Mouse (Mus musculus): Measurements from ENCODE around the gene Ptprd. TPM values are rescaled to one million over a fixed set of nuclear protein-coding genes. Genes with fewer than 3 reads are reported as not detected.
A peak's percentile ranks its signal among the peaks of the same experiment; 100 is the strongest.

The Ptprd gene
- polyA plus RNA-seq, 1 experiment: 118 TPM

- peak; percentile 19 for DNase-seq (ENCODE audit: low read depth)
Observed at GRCm38 (mm10) chr4:78142767-78143148, 69.0 kb downstream of the Ptprd start.

GRCm38 (mm10) chr4:78142088-78142766, 69.5 kb downstream of the Ptprd start:
- peak; percentile 67 for DNase-seq (ENCODE audit: low read depth)

More at GRCm38 (mm10) chr4:78142767-78143148, 69.0 kb downstream of the Ptprd start:
- no peak for TF ChIP-seq POLR2A (IDR thresholded peaks at IDR 0.05; ENCODE audit: borderline replicate concordance, extremely low read depth, insufficient read depth, insufficient read length, poor library complexity, severe bottlenecking)
- TF ChIP-seq CTCF (IDR thresholded peaks at IDR 0.05; ENCODE audit: borderline replicate concordance, extremely low read depth, insufficient read depth, insufficient read length): no peak

GRCm38 (mm10) chr4:78110898-78111297, 100.9 kb downstream of the Ptprd start:
- DNase-seq (ENCODE audit: low read depth): peak; percentile 24
- TF ChIP-seq CTCF (IDR thresholded peaks at IDR 0.05; ENCODE audit: borderline replicate concordance, extremely low read depth, insufficient read depth, insufficient read length) (no peak), POLR2A (IDR thresholded peaks at IDR 0.05; ENCODE audit: borderline replicate concordance, extremely low read depth, insufficient read depth, insufficient read length, poor library complexity, severe bottlenecking) (no peak)

More at GRCm38 (mm10) chr4:78142088-78142766, 69.5 kb downstream of the Ptprd start:
- TF ChIP-seq CTCF (IDR thresholded peaks at IDR 0.05; ENCODE audit: borderline replicate concordance, extremely low read depth, insufficient read depth, insufficient read length): no peak
- no peak for TF ChIP-seq POLR2A (IDR thresholded peaks at IDR 0.05; ENCODE audit: borderline replicate concordance, extremely low read depth, insufficient read depth, insufficient read length, poor library complexity, severe bottlenecking)

- no peak for DNase-seq (ENCODE audit: low read depth)
- TF ChIP-seq POLR2A (IDR thresholded peaks at IDR 0.05; ENCODE audit: borderline replicate concordance, extremely low read depth, insufficient read depth, insufficient read length, poor library complexity, severe bottlenecking) (no peak), CTCF (IDR thresholded peaks at IDR 0.05; ENCODE audit: borderline replicate concordance, extremely low read depth, insufficient read depth, insufficient read length) (no peak)
Observed at GRCm38 (mm10) chr4:78097526-78097925, 114.2 kb downstream of the Ptprd start.

- no peak for TF ChIP-seq CTCF (IDR thresholded peaks at IDR 0.05; ENCODE audit: borderline replicate concordance, extremely low read depth, insufficient read depth, insufficient read length)
- peak; percentile 75 for DNase-seq (ENCODE audit: low read depth)
Observed at GRCm38 (mm10) chr4:78082744-78083143, 129.0 kb downstream of the Ptprd start.

- DNase-seq (ENCODE audit: low read depth): peak; percentile 90
- TF ChIP-seq CTCF (IDR thresholded peaks at IDR 0.05; ENCODE audit: borderline replicate concordance, extremely low read depth, insufficient read depth, insufficient read length) (no peak), POLR2A (IDR thresholded peaks at IDR 0.05; ENCODE audit: borderline replicate concordance, extremely low read depth, insufficient read depth, insufficient read length, poor library complexity, severe bottlenecking) (no peak)
Observed at GRCm38 (mm10) chr4:78077499-78077898, 134.3 kb downstream of the Ptprd start.

GRCm38 (mm10) chr4:78077087-78077486, 134.7 kb downstream of the Ptprd start:
- TF ChIP-seq POLR2A (IDR thresholded peaks at IDR 0.05; ENCODE audit: borderline replicate concordance, extremely low read depth, insufficient read depth, insufficient read length, poor library complexity, severe bottlenecking): no peak
- TF ChIP-seq CTCF (IDR thresholded peaks at IDR 0.05; ENCODE audit: borderline replicate concordance, extremely low read depth, insufficient read depth, insufficient read length): no peak
- no peak for DNase-seq (ENCODE audit: low read depth)

DNA sequence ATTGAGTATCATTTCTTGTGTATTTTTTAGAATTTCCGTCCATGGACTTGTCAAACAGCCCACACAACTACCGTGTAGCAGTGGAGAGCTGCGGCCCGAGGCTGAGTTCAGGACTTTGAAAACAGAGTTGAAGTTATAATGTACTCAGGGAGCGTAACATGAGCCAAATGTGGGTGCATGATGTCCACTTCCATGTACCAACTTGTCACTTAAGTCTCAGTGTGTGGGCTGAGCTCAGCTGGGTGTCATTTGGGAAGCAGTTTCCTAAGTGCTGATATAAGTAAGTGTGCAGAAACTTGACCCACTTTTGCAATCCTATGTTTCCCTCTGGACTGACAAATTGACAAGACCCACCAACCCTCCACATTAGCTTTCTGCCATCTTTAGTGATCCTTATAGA, 173.4 kb downstream of the Ptprd start:
- no peak for DNase-seq (ENCODE audit: low read depth)
- no peak for TF ChIP-seq POLR2A (IDR thresholded peaks at IDR 0.05; ENCODE audit: borderline replicate concordance, extremely low read depth, insufficient read depth, insufficient read length, poor library complexity, severe bottlenecking)
- TF ChIP-seq CTCF (IDR thresholded peaks at IDR 0.05; ENCODE audit: borderline replicate concordance, extremely low read depth, insufficient read depth, insufficient read length): no peak

GRCm38 (mm10) chr4:78002065-78002464, 209.7 kb downstream of the Ptprd start:
- peak; percentile 68 for DNase-seq (ENCODE audit: low read depth)
- TF ChIP-seq CTCF (IDR thresholded peaks at IDR 0.05; ENCODE audit: borderline replicate concordance, extremely low read depth, insufficient read depth, insufficient read length) (no peak), POLR2A (IDR thresholded peaks at IDR 0.05; ENCODE audit: borderline replicate concordance, extremely low read depth, insufficient read depth, insufficient read length, poor library complexity, severe bottlenecking) (no peak)

DNA sequence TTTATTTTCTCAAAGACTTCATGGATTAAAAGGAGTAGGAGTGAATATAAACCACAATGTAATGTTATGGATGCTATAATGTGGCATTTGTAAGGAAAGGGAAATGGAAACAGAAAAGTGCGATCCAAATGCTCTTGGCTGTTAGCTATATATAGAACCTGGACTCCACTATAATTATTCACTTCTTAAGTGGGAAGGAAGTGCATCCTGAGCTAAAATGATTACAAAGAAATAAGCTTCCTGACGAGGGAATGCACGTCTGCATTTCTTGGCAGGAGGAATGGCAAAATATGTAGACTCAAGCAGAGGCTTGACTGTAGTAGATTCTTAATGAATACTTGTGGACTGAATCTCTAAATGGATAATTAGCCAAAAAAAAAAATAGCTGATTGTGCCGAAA, 219.1 kb downstream of the Ptprd start:
- no peak for TF ChIP-seq POLR2A (IDR thresholded peaks at IDR 0.05; ENCODE audit: borderline replicate concordance, extremely low read depth, insufficient read depth, insufficient read length, poor library complexity, severe bottlenecking)
- no peak for TF ChIP-seq CTCF (IDR thresholded peaks at IDR 0.05; ENCODE audit: borderline replicate concordance, extremely low read depth, insufficient read depth, insufficient read length)
- DNase-seq (ENCODE audit: low read depth): peak; percentile 47

- peak; percentile 50 for DNase-seq (ENCODE audit: low read depth)
- TF ChIP-seq POLR2A (IDR thresholded peaks at IDR 0.05; ENCODE audit: borderline replicate concordance, extremely low read depth, insufficient read depth, insufficient read length, poor library complexity, severe bottlenecking): no peak
- no peak for TF ChIP-seq CTCF (IDR thresholded peaks at IDR 0.05; ENCODE audit: borderline replicate concordance, extremely low read depth, insufficient read depth, insufficient read length)
Observed at GRCm38 (mm10) chr4:77982094-77982493, 229.7 kb downstream of the Ptprd start.

DNA sequence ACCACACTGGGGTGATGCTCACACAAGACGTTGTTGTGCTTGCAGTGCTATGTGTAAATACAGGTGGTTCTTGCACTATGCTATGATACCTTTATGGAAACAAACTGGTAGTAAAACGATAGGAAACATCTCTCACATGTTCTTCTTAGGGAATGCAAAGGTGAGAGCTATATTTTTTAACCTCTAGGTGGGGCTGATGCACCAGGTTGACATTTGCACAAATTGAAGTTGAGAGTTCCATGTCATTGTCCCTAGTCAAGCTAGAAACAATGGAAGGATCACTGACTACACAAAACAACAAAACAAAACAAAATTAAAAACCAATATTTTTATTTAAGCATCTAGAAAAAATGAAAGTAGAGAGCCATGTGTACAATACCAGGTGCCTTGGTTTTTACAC, 250.1 kb downstream of the Ptprd start:
- DNase-seq (ENCODE audit: low read depth): peak; percentile 78
- TF ChIP-seq POLR2A (IDR thresholded peaks at IDR 0.05; ENCODE audit: borderline replicate concordance, extremely low read depth, insufficient read depth, insufficient read length, poor library complexity, severe bottlenecking) (no peak), CTCF (IDR thresholded peaks at IDR 0.05; ENCODE audit: borderline replicate concordance, extremely low read depth, insufficient read depth, insufficient read length) (peak; percentile 47; the same call in 1 of the 2 replicates)
